Comparison of ENCODE assay signal across 9 mouse cellular contexts in the genomic region with DNA sequence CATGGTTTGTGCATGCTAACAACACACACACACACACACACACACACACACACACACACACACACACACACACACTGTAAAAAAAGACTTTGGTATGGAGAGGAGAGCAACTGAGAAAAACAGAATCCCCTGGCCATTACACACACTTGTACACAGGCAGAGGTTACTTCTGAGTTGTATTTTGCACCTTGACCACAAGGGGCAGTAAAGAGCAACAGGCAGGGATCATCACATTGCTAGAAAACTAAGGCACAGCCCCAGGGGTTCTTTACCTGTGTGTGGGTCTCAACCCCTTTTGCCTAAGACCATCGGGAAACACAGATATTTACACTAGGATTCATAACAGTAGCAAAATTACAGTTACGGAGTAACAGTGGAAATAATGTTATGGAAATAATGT. TPM values are rescaled to one million over a fixed set of nuclear protein-coding genes. Genes with fewer than 3 reads are reported as not detected.
DNase-seq lines count a peak whose midpoint lies in the region; ATAC-seq lines count a peak whose summit lies in the region.
"Had no signal": no experiment of that assay in that cellular context is flagged by ENCODE, and none has a peak within 500 bp of the region (broad histone marks: within the 10 kb centered on the region; RNA-seq: fewer than 3 reads in every experiment).

No protein-coding gene starts in this region.

- no peak overlapping the region for H3K9ac ChIP-seq in heart, embryonic 16.5 days (ENCODE audit: low read length)
- H3K9ac ChIP-seq in heart, embryonic 11.5 days (ENCODE audit: low read depth, low read length) = no peak overlapping the region
- no peak overlapping the region for H3K9ac ChIP-seq in intestine, embryonic 16.5 days (ENCODE audit: low read depth, low read length)
- no peak overlapping the region for H3K9ac ChIP-seq in neural tube, embryonic 11.5 days (ENCODE audit: low read length)

- 42% methylated on average over 2 of the region's 2 CpGs for WGBS in heart, embryonic 16.5 days
- 34% methylated on average over 2 of the region's 2 CpGs for WGBS in heart, embryonic 11.5 days (ENCODE audit: insufficient replicate concordance)
- 49% methylated on average over 2 of the region's 2 CpGs for WGBS in intestine, embryonic 16.5 days
- 47% methylated on average over 2 of the region's 2 CpGs for WGBS in neural tube, embryonic 11.5 days

- H3K4me1 ChIP-seq in heart, embryonic 16.5 days (ENCODE audit: control insufficient read depth, insufficient read depth, low read length) = 0 out of 2 replicates have a peak, but pooled peaks cover 2% of the 10 kb centered on the region
- H3K4me1 ChIP-seq in heart, embryonic 11.5 days (ENCODE audit: control insufficient read depth, insufficient read depth, low read length) = no peaks in the 10 kb centered on the region
- H3K4me1 ChIP-seq in intestine, embryonic 16.5 days (ENCODE audit: control insufficient read depth, insufficient read depth, low read length) = no peaks in the 10 kb centered on the region
- H3K4me1 ChIP-seq in neural tube, embryonic 11.5 days (ENCODE audit: control insufficient read depth, insufficient read depth, low read length) = no peaks in the 10 kb centered on the region

- H3K4me3 ChIP-seq in heart, embryonic 16.5 days (ENCODE audit: low read length) = no peak overlapping the region
- no peak overlapping the region for H3K4me3 ChIP-seq in heart, embryonic 11.5 days (ENCODE audit: low read depth, low read length)
- H3K4me3 ChIP-seq in intestine, embryonic 16.5 days (ENCODE audit: low read length) = no peak overlapping the region
- no peak overlapping the region for H3K4me3 ChIP-seq in neural tube, embryonic 11.5 days (ENCODE audit: low read depth, low read length)

- H3K27me3 ChIP-seq in heart, embryonic 16.5 days (ENCODE audit: control insufficient read depth, insufficient read depth, low read length) = no peaks in the 10 kb centered on the region
- H3K27me3 ChIP-seq in heart, embryonic 11.5 days (ENCODE audit: control insufficient read depth, insufficient read depth, low read length) = no peaks in the 10 kb centered on the region
- H3K27me3 ChIP-seq in intestine, embryonic 16.5 days (replicated peaks; ENCODE audit: control insufficient read depth, insufficient read depth, low read length) = no peaks in the 10 kb centered on the region
- H3K27me3 ChIP-seq in neural tube, embryonic 11.5 days (ENCODE audit: control insufficient read depth, insufficient read depth, low read length) = no peaks in the 10 kb centered on the region

- H3K9me3 ChIP-seq in heart, embryonic 16.5 days (replicated peaks; ENCODE audit: control insufficient read depth, low read length) = peaks cover 4% of the 10 kb centered on the region
- no peaks in the 10 kb centered on the region for H3K9me3 ChIP-seq in heart, embryonic 11.5 days (replicated peaks; ENCODE audit: control insufficient read depth, low read length)
- H3K9me3 ChIP-seq in intestine, embryonic 16.5 days (ENCODE audit: control insufficient read depth, low read length) = no peaks in the 10 kb centered on the region
- no peaks in the 10 kb centered on the region for H3K9me3 ChIP-seq in neural tube, embryonic 11.5 days (ENCODE audit: control insufficient read depth, low read length)

- H3K4me2 ChIP-seq in heart, embryonic 16.5 days (ENCODE audit: low read depth, low read length) = no peak overlapping the region
- H3K4me2 ChIP-seq in heart, embryonic 11.5 days = no peak overlapping the region
- H3K4me2 ChIP-seq in intestine, embryonic 16.5 days (ENCODE audit: low read depth, low read length) = no peak overlapping the region
- no peak overlapping the region for H3K4me2 ChIP-seq in neural tube, embryonic 11.5 days (ENCODE audit: low read depth)

- DNase-seq in c-Kit-positive CD71-positive TER-119-positive erythroid progenitor cells, embryonic 14.5 days (ENCODE audit: low spot score) = peak; percentile 78
- peak; percentile 37 for DNase-seq in neural tube, embryonic 11.5 days (ENCODE audit: low spot score)
- DNase-seq in left cerebral cortex, adult 9 months (ENCODE audit: low spot score in 2 of 2) = no peak
- no peak for DNase-seq in spleen, adult 18-20 months

- H3K27ac ChIP-seq in heart, embryonic 16.5 days (ENCODE audit: low read length) = no peak overlapping the region
- no peak overlapping the region for H3K27ac ChIP-seq in heart, embryonic 11.5 days (ENCODE audit: low read depth, low read length)
- no peak overlapping the region for H3K27ac ChIP-seq in intestine, embryonic 16.5 days (ENCODE audit: low read length)
- H3K27ac ChIP-seq in neural tube, embryonic 11.5 days (ENCODE audit: low read depth, low read length) = no peak overlapping the region
- H3K27ac ChIP-seq: macrophage had no signal

- ATAC-seq in heart, embryonic 16.5 days (replicated peaks; ENCODE audit: extremely low read depth, insufficient read depth, low FRiP score) = 0 out of 2 replicates have a peak, but pooled peaks have one; percentile 32
- no peak for ATAC-seq in heart, embryonic 11.5 days (replicated peaks; ENCODE audit: insufficient number of reproducible peaks, low FRiP score, low TSS enrichment)
- peak; percentile 85 for ATAC-seq in CD4-positive, CD25-positive, alpha-beta regulatory T cell, adult 4 months
- peak; percentile 40; the same call in 1 of the 2 replicates for ATAC-seq in intestine, embryonic 16.5 days
- no peak for ATAC-seq in neural tube, embryonic 11.5 days (ENCODE audit: insufficient read depth, low FRiP score, low TSS enrichment)

- peaks cover 3% of the 10 kb centered on the region for H3K36me3 ChIP-seq in heart, embryonic 16.5 days (ENCODE audit: control insufficient read depth, insufficient read depth)
- H3K36me3 ChIP-seq in heart, embryonic 11.5 days (ENCODE audit: control insufficient read depth, insufficient read depth, low read length) = peaks cover 3% of the 10 kb centered on the region; the same call in 1 of the 2 replicates
- H3K36me3 ChIP-seq in intestine, embryonic 16.5 days (ENCODE audit: control insufficient read depth, insufficient read depth, low read length) = no peaks in the 10 kb centered on the region
- no peaks in the 10 kb centered on the region for H3K36me3 ChIP-seq in neural tube, embryonic 11.5 days (ENCODE audit: control insufficient read depth, insufficient read depth, low read length)

RNA-seq across cellular contexts. Expression of a gene that starts 7.9 kb away (rescaled TPM):
- polyA plus RNA-seq in heart, embryonic 16.5 days (2015; fragmentation: Nextera tagmentation; extraction: Ambion mirVana) = 20.5 and 22.6 TPM in 2 replicates
- polyA plus RNA-seq in heart, embryonic 11.5 days (2014; fragmentation: Nextera tagmentation; extraction: Ambion mirVana) = 29.9 and 35.3 TPM in 2 replicates
- 1 to 10 TPM; 6.9 to 7.0 TPM for polyA plus RNA-seq in CD4-positive, CD25-positive, alpha-beta regulatory T cell, adult 4 months (2017; shearing (Covaris generic))
- 19.3 and 19.8 TPM in 2 replicates for polyA plus RNA-seq in intestine, embryonic 16.5 days (2015; fragmentation: Nextera tagmentation; extraction: Ambion mirVana)
- polyA plus RNA-seq in neural tube, embryonic 11.5 days (2014; fragmentation: Nextera tagmentation; extraction: Ambion mirVana) = 71.1 and 71.2 TPM in 2 replicates

RNA-seq across cellular contexts. Expression of a gene that starts 16.7 kb away (rescaled TPM):
- 5.6 and 5.7 TPM in 2 replicates for polyA plus RNA-seq in heart, embryonic 16.5 days (2015; fragmentation: Nextera tagmentation; extraction: Ambion mirVana)
- polyA plus RNA-seq in heart, embryonic 11.5 days (2014; fragmentation: Nextera tagmentation; extraction: Ambion mirVana) = 7.4 and 9.2 TPM in 2 replicates
- 10 to 100 TPM; 27.5 to 32.3 TPM for polyA plus RNA-seq in CD4-positive, CD25-positive, alpha-beta regulatory T cell, adult 4 months (2017; shearing (Covaris generic))
- polyA plus RNA-seq in intestine, embryonic 16.5 days (2015; fragmentation: Nextera tagmentation; extraction: Ambion mirVana) = 7.1 and 7.4 TPM in 2 replicates
- 10.0 and 10.7 TPM in 2 replicates for polyA plus RNA-seq in neural tube, embryonic 11.5 days (2014; fragmentation: Nextera tagmentation; extraction: Ambion mirVana)

RNA-seq across cellular contexts. Expression of a gene that starts 16.9 kb away (rescaled TPM):
- polyA plus RNA-seq in heart, embryonic 16.5 days (2015; fragmentation: Nextera tagmentation; extraction: Ambion mirVana) = 9.6 and 9.9 TPM in 2 replicates
- polyA plus RNA-seq in heart, embryonic 11.5 days (2014; fragmentation: Nextera tagmentation; extraction: Ambion mirVana) = 12.4 and 13.7 TPM in 2 replicates
- polyA plus RNA-seq in CD4-positive, CD25-positive, alpha-beta regulatory T cell, adult 4 months (2017; shearing (Covaris generic)) = 10 to 100 TPM; 15.2 to 24.8 TPM
- polyA plus RNA-seq in intestine, embryonic 16.5 days (2015; fragmentation: Nextera tagmentation; extraction: Ambion mirVana) = 11.0 and 11.8 TPM in 2 replicates
- 11.4 and 11.5 TPM in 2 replicates for polyA plus RNA-seq in neural tube, embryonic 11.5 days (2014; fragmentation: Nextera tagmentation; extraction: Ambion mirVana)

RNA-seq across cellular contexts. Expression of a gene that starts 25.2 kb away (rescaled TPM):
- 164 and 189 TPM in 2 replicates for polyA plus RNA-seq in heart, embryonic 16.5 days (2015; fragmentation: Nextera tagmentation; extraction: Ambion mirVana)
- polyA plus RNA-seq in heart, embryonic 11.5 days (2014; fragmentation: Nextera tagmentation; extraction: Ambion mirVana) = 139 and 147 TPM in 2 replicates
- 10 to 100 TPM; 49.6 to 62.4 TPM for polyA plus RNA-seq in CD4-positive, CD25-positive, alpha-beta regulatory T cell, adult 4 months (2017; shearing (Covaris generic))
- 116 and 122 TPM in 2 replicates for polyA plus RNA-seq in intestine, embryonic 16.5 days (2015; fragmentation: Nextera tagmentation; extraction: Ambion mirVana)
- 73.9 and 75.6 TPM in 2 replicates for polyA plus RNA-seq in neural tube, embryonic 11.5 days (2014; fragmentation: Nextera tagmentation; extraction: Ambion mirVana)

RNA-seq across cellular contexts. Expression of a gene that starts 29.3 kb away (rescaled TPM):
- polyA plus RNA-seq in heart, embryonic 16.5 days (2015; fragmentation: Nextera tagmentation; extraction: Ambion mirVana) = 1.6 and 1.9 TPM in 2 replicates
- 0.47 and 1.0 TPM in 2 replicates for polyA plus RNA-seq in heart, embryonic 11.5 days (2014; fragmentation: Nextera tagmentation; extraction: Ambion mirVana)
- polyA plus RNA-seq in CD4-positive, CD25-positive, alpha-beta regulatory T cell, adult 4 months (2017; shearing (Covaris generic)) = under 1 TPM in 1 of 2 experiments, not detected in 1; 0.11 TPM
- polyA plus RNA-seq in intestine, embryonic 16.5 days (2015; fragmentation: Nextera tagmentation; extraction: Ambion mirVana) = 2.2 and 2.3 TPM in 2 replicates
- polyA plus RNA-seq in neural tube, embryonic 11.5 days (2014; fragmentation: Nextera tagmentation; extraction: Ambion mirVana) = 3.8 and 4.4 TPM in 2 replicates

Comparison
In these comparisons a context has a peak if more than half of its experiments do, and no peak if none do; other contexts are left out.
1. ATAC-seq: peak in heart, embryonic 16.5 days (single experiment), CD4-positive, CD25-positive, alpha-beta regulatory T cell, adult 4 months (single experiment) and intestine, embryonic 16.5 days (single experiment); none in heart, embryonic 11.5 days (single experiment) and neural tube, embryonic 11.5 days (single experiment).
2. DNase-seq: peak in c-Kit-positive CD71-positive TER-119-positive erythroid progenitor cells, embryonic 14.5 days (single experiment) and neural tube, embryonic 11.5 days (single experiment); none in left cerebral cortex, adult 9 months (0 of 2) and spleen, adult 18-20 months (0 of 2).